Mouse (Mus musculus): ENCODE results near the gene Chit1. TPM values are rescaled to one million over a fixed set of nuclear protein-coding genes. Genes with fewer than 3 reads are reported as not detected.

The Chit1 gene
- polyA plus RNA-seq, 1 experiment: not detected

- Histone ChIP-seq H3K27me3 (ENCODE audit: control insufficient read depth) (peaks cover 46% of the 10 kb centered on the region), H3K4me3 (replicated peaks) (no peak overlapping the region), H3K9me3 (ENCODE audit: control insufficient read depth, low read length) (no peaks in the 10 kb centered on the region), H3K4me1 (ENCODE audit: control insufficient read depth) (peaks cover 86% of the 10 kb centered on the region), H3K36me3 (ENCODE audit: control insufficient read depth) (peaks cover 44% of the 10 kb centered on the region)
- no peak for TF ChIP-seq GATA1 (IDR thresholded peaks at IDR 0.05; ENCODE audit: low read length)
- TF ChIP-seq TAL1 (IDR thresholded peaks at IDR 0.05; ENCODE audit: low read length): no peak
Measured at GRCm38 (mm10) chr1:134070099-134070669, 40.9 kb upstream of the Chit1 start.

- Histone ChIP-seq H3K4me1 (ENCODE audit: control insufficient read depth) (peaks cover 90% of the 10 kb centered on the region), H3K36me3 (ENCODE audit: control insufficient read depth) (peaks cover 58% of the 10 kb centered on the region), H3K27me3 (ENCODE audit: control insufficient read depth) (peaks cover 33% of the 10 kb centered on the region)
Measured at GRCm38 (mm10) chr1:134071411-134072018, 39.5 kb upstream of the Chit1 start.

GRCm38 (mm10) chr1:134073061-134073564, 37.9 kb upstream of the Chit1 start:
- Histone ChIP-seq H3K4me3 (replicated peaks) (peak overlapping the region; percentile 67), H3K9me3 (ENCODE audit: control insufficient read depth, low read length) (no peaks in the 10 kb centered on the region), H3K36me3 (ENCODE audit: control insufficient read depth) (peaks cover 74% of the 10 kb centered on the region), H3K27me3 (ENCODE audit: control insufficient read depth) (peaks cover 17% of the 10 kb centered on the region), H3K4me1 (ENCODE audit: control insufficient read depth) (peaks cover 82% of the 10 kb centered on the region)
- TF ChIP-seq TAL1 (IDR thresholded peaks at IDR 0.05; ENCODE audit: low read length) (peak; percentile 91), GATA1 (IDR thresholded peaks at IDR 0.05; ENCODE audit: low read length) (peak; percentile 89)

More at GRCm38 (mm10) chr1:134071411-134072018, 39.5 kb upstream of the Chit1 start:
- no peak for TF ChIP-seq TAL1 (IDR thresholded peaks at IDR 0.05; ENCODE audit: low read length)
- peak; percentile 42 for TF ChIP-seq GATA1 (IDR thresholded peaks at IDR 0.05; ENCODE audit: low read length)
- Histone ChIP-seq H3K9me3 (ENCODE audit: control insufficient read depth, low read length) (no peaks in the 10 kb centered on the region), H3K4me3 (replicated peaks) (peak overlapping the region; percentile 67)

GRCm38 (mm10) chr1:134073658-134074057, 37.4 kb upstream of the Chit1 start:
- Histone ChIP-seq H3K4me3 (replicated peaks) (peak overlapping the region; percentile 67), H3K27me3 (ENCODE audit: control insufficient read depth) (peaks cover 12% of the 10 kb centered on the region)

GRCm38 (mm10) chr1:134074184-134074583, 36.9 kb upstream of the Chit1 start:
- H3K27me3 ChIP-seq (ENCODE audit: control insufficient read depth): peaks cover 8% of the 10 kb centered on the region
- TF ChIP-seq TAL1 (IDR thresholded peaks at IDR 0.05; ENCODE audit: low read length) (no peak), GATA1 (IDR thresholded peaks at IDR 0.05; ENCODE audit: low read length) (no peak)
- H3K9me3 ChIP-seq (ENCODE audit: control insufficient read depth, low read length): no peaks in the 10 kb centered on the region
- H3K4me1 ChIP-seq (ENCODE audit: control insufficient read depth): peaks cover 80% of the 10 kb centered on the region
- H3K4me3 ChIP-seq (replicated peaks): peak overlapping the region; percentile 67
- peaks cover 79% of the 10 kb centered on the region for H3K36me3 ChIP-seq (ENCODE audit: control insufficient read depth)

More at GRCm38 (mm10) chr1:134073658-134074057, 37.4 kb upstream of the Chit1 start:
- Histone ChIP-seq H3K36me3 (ENCODE audit: control insufficient read depth) (peaks cover 79% of the 10 kb centered on the region), H3K9me3 (ENCODE audit: control insufficient read depth, low read length) (no peaks in the 10 kb centered on the region), H3K4me1 (ENCODE audit: control insufficient read depth) (peaks cover 82% of the 10 kb centered on the region)
- TF ChIP-seq GATA1 (IDR thresholded peaks at IDR 0.05; ENCODE audit: low read length) (no peak), TAL1 (IDR thresholded peaks at IDR 0.05; ENCODE audit: low read length) (no peak)

GRCm38 (mm10) chr1:134074606-134075005, 36.4 kb upstream of the Chit1 start:
- TF ChIP-seq TAL1 (IDR thresholded peaks at IDR 0.05; ENCODE audit: low read length) (no peak), GATA1 (IDR thresholded peaks at IDR 0.05; ENCODE audit: low read length) (no peak)
- Histone ChIP-seq H3K9me3 (ENCODE audit: control insufficient read depth, low read length) (no peaks in the 10 kb centered on the region), H3K27me3 (ENCODE audit: control insufficient read depth) (peaks cover 3% of the 10 kb centered on the region), H3K4me1 (ENCODE audit: control insufficient read depth) (peaks cover 82% of the 10 kb centered on the region), H3K36me3 (ENCODE audit: control insufficient read depth) (peaks cover 79% of the 10 kb centered on the region), H3K4me3 (replicated peaks) (peak overlapping the region; percentile 67)

- H3K4me3 ChIP-seq (replicated peaks): peak overlapping the region; percentile 67
Measured at GRCm38 (mm10) chr1:134075532-134075931, 35.5 kb upstream of the Chit1 start.

GRCm38 (mm10) chr1:134076789-134077188, 34.3 kb upstream of the Chit1 start:
- Histone ChIP-seq H3K4me1 (ENCODE audit: control insufficient read depth) (peaks cover 82% of the 10 kb centered on the region), H3K27me3 (ENCODE audit: control insufficient read depth) (no peaks in the 10 kb centered on the region), H3K4me3 (replicated peaks) (peak overlapping the region; percentile 67), H3K36me3 (ENCODE audit: control insufficient read depth) (peaks cover 66% of the 10 kb centered on the region), H3K9me3 (ENCODE audit: control insufficient read depth, low read length) (no peaks in the 10 kb centered on the region)
- no peak for TF ChIP-seq TAL1 (IDR thresholded peaks at IDR 0.05; ENCODE audit: low read length)
- TF ChIP-seq GATA1 (IDR thresholded peaks at IDR 0.05; ENCODE audit: low read length): no peak

More at GRCm38 (mm10) chr1:134075532-134075931, 35.5 kb upstream of the Chit1 start:
- Histone ChIP-seq H3K36me3 (ENCODE audit: control insufficient read depth) (peaks cover 79% of the 10 kb centered on the region), H3K27me3 (ENCODE audit: control insufficient read depth) (no peaks in the 10 kb centered on the region), H3K9me3 (ENCODE audit: control insufficient read depth, low read length) (no peaks in the 10 kb centered on the region), H3K4me1 (ENCODE audit: control insufficient read depth) (peaks cover 82% of the 10 kb centered on the region)
- TF ChIP-seq GATA1 (IDR thresholded peaks at IDR 0.05; ENCODE audit: low read length) (no peak), TAL1 (IDR thresholded peaks at IDR 0.05; ENCODE audit: low read length) (no peak)

- TF ChIP-seq GATA1 (IDR thresholded peaks at IDR 0.05; ENCODE audit: low read length) (no peak), TAL1 (IDR thresholded peaks at IDR 0.05; ENCODE audit: low read length) (peak; percentile 48; the same call in 2 of the 3 replicates)
- no peaks in the 10 kb centered on the region for H3K27me3 ChIP-seq (ENCODE audit: control insufficient read depth)
- peaks cover 60% of the 10 kb centered on the region for H3K36me3 ChIP-seq (ENCODE audit: control insufficient read depth)
- H3K4me1 ChIP-seq (ENCODE audit: control insufficient read depth): peaks cover 82% of the 10 kb centered on the region
- peak overlapping the region; percentile 67 for H3K4me3 ChIP-seq (replicated peaks)
- no peaks in the 10 kb centered on the region for H3K9me3 ChIP-seq (ENCODE audit: control insufficient read depth, low read length)
Measured at GRCm38 (mm10) chr1:134077389-134078060, 33.5 kb upstream of the Chit1 start.
